Mouse (Mus musculus): Measurements from ENCODE around the gene Sp3.

DNA sequence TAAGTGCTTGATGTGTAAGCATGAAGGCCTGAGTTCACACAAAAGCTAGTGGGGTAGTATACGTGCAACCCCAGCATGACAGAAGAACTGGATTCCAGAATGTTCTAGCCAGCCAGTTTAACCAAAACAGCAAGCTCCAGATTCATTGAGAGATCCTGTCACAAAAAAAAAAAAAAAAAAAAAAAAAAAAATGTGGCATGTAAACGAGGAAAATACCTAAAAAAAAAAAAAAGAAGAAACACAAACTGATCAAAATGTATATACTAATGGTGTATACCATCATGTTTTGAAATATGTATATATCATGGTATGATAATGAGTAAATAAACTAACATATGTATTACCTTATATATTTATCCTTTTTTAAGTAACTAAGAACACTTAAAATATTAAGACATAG, 13.9 kb upstream of the Sp3 start:
- TF ChIP-seq CTCF (IDR thresholded peaks at IDR 0.05; ENCODE audit: low read depth) (no peak), EP300 (IDR thresholded peaks at IDR 0.05; ENCODE audit: low read depth) (no peak)

Measured in heart, postnatal 0 days (tissue).